Mouse (Mus musculus): Measurements from ENCODE around the gene Zfp141.

DNA sequence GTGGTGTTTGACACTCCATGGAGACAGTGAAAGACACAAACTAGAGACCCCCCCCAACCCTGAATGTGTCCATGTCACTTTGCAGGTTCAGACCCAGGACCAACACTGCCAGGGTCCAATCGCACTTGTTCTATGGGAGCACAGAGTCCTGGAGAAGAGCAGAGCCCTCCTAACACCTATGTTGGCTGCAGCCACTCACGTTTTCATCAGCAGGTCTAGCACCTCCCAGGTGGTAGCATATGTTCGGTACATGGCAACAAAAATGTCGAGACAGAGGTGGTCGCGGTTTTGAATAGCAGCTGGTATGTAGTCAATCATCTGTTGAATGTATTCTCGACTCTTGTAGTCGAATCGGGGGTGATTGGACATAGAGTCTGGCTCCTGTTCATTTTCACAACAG, 58.2 kb downstream of the Zfp141 start:
- TF ChIP-seq POLR2A (IDR thresholded peaks at IDR 0.05; ENCODE audit: borderline replicate concordance, insufficient read depth, low read length) (no peak), CTCF (IDR thresholded peaks at IDR 0.05; ENCODE audit: borderline replicate concordance, insufficient read depth, low read depth, low read length) (no peak)

All from cerebellum, adult 2 months (tissue).